Mouse (Mus musculus) heart, embryonic 11.5 days (tissue): ENCODE measurements at regions not wholly inside any gene's neighbourhood (a gene's known extent, or its start where the extent isn't known, plus 50 kb on each side); places are given as distances from the start of the nearest gene placed in this dataset.
A peak's percentile ranks its signal among the peaks of the same experiment; 100 is the strongest.
"Not testable (repeated sequence)": the region's sequence is repeated elsewhere in the genome, so short reads cannot be mapped to it uniquely, and the experiment has no call there.

Experiments
- ATAC-seq: fragments of 200-750 bp; cut with Nextera tagmentation; replicated peaks from 2 replicates; pipeline ENCODE4 v1.8.0; 2017; ENCODE audit warnings: moderate library complexity; ENCODE audit not compliant: insufficient number of reproducible peaks, low FRiP score, low TSS enrichment
- H3K27ac ChIP-seq: fragments of 300-500 bp; sonication (generic); 2 replicates; pipeline ENCODE4 v1.5.1; 2014; ENCODE audit warnings: mild to moderate bottlenecking, low read depth, low read length
- H3K27me3 ChIP-seq: fragments of 300-500 bp; sonication (generic); 2 replicates; pipeline ENCODE4 v1.6.1; 2014; ENCODE audit warnings: mild to moderate bottlenecking, low read length, mixed read lengths; ENCODE audit not compliant: control insufficient read depth, insufficient read depth
- H3K36me3 ChIP-seq: fragments of 300-500 bp; sonication (generic); 2 replicates; pipeline ENCODE4 v1.6.1; 2014; ENCODE audit warnings: mild to moderate bottlenecking, low read length, moderate library complexity, mixed read lengths; ENCODE audit not compliant: control insufficient read depth, insufficient read depth
- H3K4me1 ChIP-seq: fragments of 300-500 bp; sonication (generic); 2 replicates; pipeline ENCODE4 v1.6.1; 2014; ENCODE audit warnings: low read length; ENCODE audit not compliant: control insufficient read depth, insufficient read depth
- H3K4me2 ChIP-seq: fragments of 300-500 bp; sonication (generic); 2 replicates; pipeline ENCODE4 v1.6.1; 2014; ENCODE audit warnings: mild to moderate bottlenecking, moderate library complexity
- H3K4me3 ChIP-seq: fragments of 300-500 bp; sonication (generic); 2 replicates; pipeline ENCODE4 v1.5.1; 2014; ENCODE audit warnings: low read depth, low read length
- H3K9ac ChIP-seq: fragments of 300-500 bp; sonication (generic); 2 replicates; pipeline ENCODE4 v1.6.1; 2014; ENCODE audit warnings: mild to moderate bottlenecking, low read depth, low read length, moderate library complexity
- H3K9me3 ChIP-seq: fragments of 300-500 bp; sonication (generic); replicated peaks from 2 replicates; pipeline ENCODE4 v1.6.1; 2016; ENCODE audit warnings: low read length; ENCODE audit not compliant: control insufficient read depth
- WGBS: fragments of 180-500 bp; shearing (Covaris S2); extraction: QIAGEN DNeasy Blood & Tissue Kit; methylation state at CpG from one replicate; pipeline ENCODE4 v1.1.7; 2014; ENCODE audit not compliant: insufficient replicate concordance; 5-methylcytosine and 5-hydroxymethylcytosine counted together

DNA sequence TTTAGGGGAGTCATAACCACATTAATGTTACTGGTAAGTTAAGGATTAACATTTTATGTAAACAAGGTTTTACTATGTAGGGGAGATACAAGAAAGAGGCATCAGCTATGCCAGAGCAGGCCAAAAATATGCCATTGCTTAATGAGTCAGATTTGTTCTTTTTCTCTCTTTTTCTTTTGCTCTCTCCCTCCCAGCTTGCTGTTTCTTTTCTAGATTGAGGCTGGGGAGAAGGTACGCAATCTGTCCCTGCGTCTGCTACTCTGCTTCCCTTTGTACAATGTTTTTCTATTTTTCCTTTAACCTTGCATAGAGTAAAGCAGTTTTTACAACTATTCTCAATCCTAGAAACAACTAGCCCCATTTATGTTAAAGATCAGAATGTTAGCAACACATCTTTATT is 754.4 kb downstream of the Kcna4 start:
- WGBS = 81% methylated on average over 2 of the region's 2 CpGs
- Histone ChIP-seq H3K9me3 (0 out of 2 replicates have a peak, but pooled peaks cover 2% of the 10 kb centered on the region), H3K27me3 (no peaks in the 10 kb centered on the region), H3K4me1 (no peaks in the 10 kb centered on the region), H3K9ac (no peak overlapping the region), H3K4me2 (no peak overlapping the region), H3K27ac (no peak overlapping the region), H3K36me3 (no peaks in the 10 kb centered on the region), H3K4me3 (no peak overlapping the region)
- ATAC-seq = no peak

- H3K4me1 ChIP-seq = no peaks in the 10 kb centered on the region
- H3K9me3 ChIP-seq = 0 out of 2 replicates have a peak, but pooled peaks cover 2% of the 10 kb centered on the region
- 71% methylated on average over 2 of the region's 2 CpGs for WGBS
- no peak overlapping the region for H3K4me2 ChIP-seq
- no peak overlapping the region for H3K27ac ChIP-seq
- H3K36me3 ChIP-seq = no peaks in the 10 kb centered on the region
- ATAC-seq = no peak
- no peak overlapping the region for H3K9ac ChIP-seq
- no peak overlapping the region for H3K4me3 ChIP-seq
- no peaks in the 10 kb centered on the region for H3K27me3 ChIP-seq
Measured at GRCm38 (mm10) chr2:108045997-108046396, 755.6 kb downstream of the Kcna4 start.

DNA sequence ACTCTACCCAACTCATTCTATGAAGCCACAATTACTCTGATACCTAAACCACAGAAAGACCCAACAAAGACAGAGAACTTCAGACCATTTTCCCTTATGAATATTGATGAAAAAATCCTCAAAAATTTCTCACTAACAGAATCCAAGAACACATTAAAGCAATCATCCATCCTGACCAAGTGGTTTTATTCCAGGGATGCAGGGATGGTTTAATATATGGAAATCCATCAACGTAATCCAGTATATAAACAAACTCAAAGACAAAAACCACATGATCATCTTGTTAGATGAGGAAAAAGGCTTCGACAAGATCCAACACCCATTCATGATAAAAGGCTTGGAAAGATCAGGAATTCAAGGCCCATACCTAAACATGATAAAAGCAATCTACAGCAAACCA is 772.3 kb downstream of the Kcna4 start:
- H3K4me2 ChIP-seq, H3K9me3 ChIP-seq, ATAC-seq, H3K36me3 ChIP-seq, H3K4me3 ChIP-seq, H3K27ac ChIP-seq, H3K27me3 ChIP-seq, H3K4me1 ChIP-seq, H3K9ac ChIP-seq: not testable (repeated sequence)
- WGBS = 62% methylated on average over 2 of the region's 2 CpGs

GRCm38 (mm10) chr2:108083911-108084310 is 793.5 kb downstream of the Kcna4 start:
- no peaks in the 10 kb centered on the region for H3K9me3 ChIP-seq
- ATAC-seq = no peak
- no peaks in the 10 kb centered on the region for H3K36me3 ChIP-seq
- H3K4me2 ChIP-seq = no peak overlapping the region
- no peaks in the 10 kb centered on the region for H3K27me3 ChIP-seq
- WGBS = 73% methylated on average over 3 of the region's 3 CpGs
- no peak overlapping the region for H3K27ac ChIP-seq
- no peak overlapping the region for H3K9ac ChIP-seq
- H3K4me1 ChIP-seq = no peaks in the 10 kb centered on the region
- H3K4me3 ChIP-seq = no peak overlapping the region

- ATAC-seq = 0 out of 2 replicates have a peak, but pooled peaks have one; percentile 26
- 49% methylated on average over 4 of the region's 4 CpGs for WGBS
- no peak overlapping the region for H3K4me2 ChIP-seq
- no peak overlapping the region for H3K4me3 ChIP-seq
- H3K9ac ChIP-seq = no peak overlapping the region
- H3K27ac ChIP-seq = no peak overlapping the region
- H3K36me3 ChIP-seq = no peaks in the 10 kb centered on the region
- no peaks in the 10 kb centered on the region for H3K4me1 ChIP-seq
- no peaks in the 10 kb centered on the region for H3K9me3 ChIP-seq
- no peaks in the 10 kb centered on the region for H3K27me3 ChIP-seq
Measured at GRCm38 (mm10) chr2:108090266-108090665, 799.8 kb downstream of the Kcna4 start.

- WGBS = 85% methylated on average over 4 of the region's 4 CpGs
- no peaks in the 10 kb centered on the region for H3K36me3 ChIP-seq
- no peaks in the 10 kb centered on the region for H3K4me1 ChIP-seq
- no peak overlapping the region for H3K4me2 ChIP-seq
- no peaks in the 10 kb centered on the region for H3K9me3 ChIP-seq
- H3K27ac ChIP-seq = no peak overlapping the region
- ATAC-seq = no peak
- H3K27me3 ChIP-seq = no peaks in the 10 kb centered on the region
- H3K4me3 ChIP-seq = no peak overlapping the region
- no peak overlapping the region for H3K9ac ChIP-seq
Measured at GRCm38 (mm10) chr2:108097026-108097425, 806.6 kb downstream of the Kcna4 start.

DNA sequence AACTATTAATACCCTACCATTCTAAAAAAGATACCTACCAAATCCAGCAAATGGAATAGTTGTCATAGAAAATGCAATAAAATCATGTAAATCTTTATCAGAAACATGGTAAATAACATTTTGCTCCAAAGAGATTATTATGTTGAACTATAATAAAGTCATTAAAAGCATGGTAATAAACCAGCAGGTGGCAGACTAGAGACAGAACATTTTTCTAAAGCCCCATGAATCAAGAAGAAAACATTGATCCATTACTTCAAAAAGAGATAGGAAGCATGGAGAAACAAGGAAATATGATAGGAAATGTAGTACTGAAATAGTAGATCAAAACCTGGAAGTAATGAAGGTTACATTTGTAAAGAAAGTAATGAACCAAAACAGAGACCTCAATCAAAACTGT is 819.7 kb downstream of the Kcna4 start:
- Histone ChIP-seq H3K27me3 (no peaks in the 10 kb centered on the region), H3K9me3 (no peaks in the 10 kb centered on the region), H3K9ac (no peak overlapping the region), H3K4me1 (no peaks in the 10 kb centered on the region), H3K4me2 (no peak overlapping the region), H3K4me3 (no peak overlapping the region), H3K27ac (no peak overlapping the region), H3K36me3 (no peaks in the 10 kb centered on the region)
- no peak for ATAC-seq

DNA sequence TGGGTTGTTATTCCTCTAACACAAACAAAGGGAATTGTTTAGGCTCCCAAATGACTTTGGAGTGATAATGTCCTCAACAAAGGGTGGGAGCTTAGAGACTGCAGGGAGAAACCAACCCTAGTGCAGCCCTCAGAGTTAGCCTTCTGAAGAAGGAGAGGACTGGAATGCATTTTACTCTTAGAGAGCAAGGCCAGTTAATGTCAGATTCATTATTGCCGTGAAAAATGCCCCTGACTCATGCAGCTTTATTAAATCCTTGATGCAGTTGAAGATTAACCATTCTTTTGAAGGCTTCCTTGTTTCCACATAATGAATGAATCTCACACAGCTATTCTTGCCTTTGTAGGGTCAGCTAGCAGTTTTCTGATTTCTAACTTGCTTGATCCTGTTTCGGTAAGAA is 855.3 kb downstream of the Kcna4 start:
- WGBS = 83% methylated on average over 2 of the region's 2 CpGs
- Histone ChIP-seq H3K4me2 (no peak overlapping the region), H3K27ac (no peak overlapping the region)

GRCm38 (mm10) chr2:108148221-108148620 is 857.8 kb downstream of the Kcna4 start:
- Histone ChIP-seq H3K4me3 (no peak overlapping the region), H3K4me1 (no peaks in the 10 kb centered on the region), H3K4me2 (no peak overlapping the region), H3K9ac (no peak overlapping the region), H3K36me3 (no peaks in the 10 kb centered on the region), H3K27me3 (no peaks in the 10 kb centered on the region), H3K9me3 (no peaks in the 10 kb centered on the region), H3K27ac (no peak overlapping the region)
- WGBS = 50% methylated on average over 4 of the region's 4 CpGs
- ATAC-seq = no peak

More for the DNA sequence above, 855.3 kb downstream of the Kcna4 start:
- H3K4me3 ChIP-seq = no peak overlapping the region
- H3K9me3 ChIP-seq = no peaks in the 10 kb centered on the region
- H3K4me1 ChIP-seq = no peaks in the 10 kb centered on the region
- no peaks in the 10 kb centered on the region for H3K27me3 ChIP-seq
- no peaks in the 10 kb centered on the region for H3K36me3 ChIP-seq
- H3K9ac ChIP-seq = no peak overlapping the region
- ATAC-seq = no peak
